Mouse (Mus musculus): ENCODE results near the gene Tcf19.
"Not testable (repeated sequence)": the region's sequence is repeated elsewhere in the genome, so short reads cannot be mapped to it uniquely, and the experiment has no call there.

Tcf19 gene

GRCm38 (mm10) chr17:35532901-35533300, 16.3 kb upstream of the Tcf19 start, which contains the start of gene Psors1c2:
Gene Psors1c2, plus strand, starts transcription at chr17:35533201.
- no peak for DNase-seq (ENCODE audit: low read depth, low spot score)

- no peak for DNase-seq (ENCODE audit: low read depth, low spot score)
These were observed 15.7 kb upstream of the Tcf19 start for GRCm38 (mm10) chr17:35532360-35532759.

- DNase-seq (ENCODE audit: low read depth, low spot score): no peak
These were observed 10.0 kb upstream of the Tcf19 start for GRCm38 (mm10) chr17:35526644-35527043.

GRCm38 (mm10) chr17:35524354-35524753, 7.7 kb upstream of the Tcf19 start:
- DNase-seq (ENCODE audit: low read depth, low spot score): no peak

- no peak for DNase-seq (ENCODE audit: low read depth, low spot score)
These were observed 902 bp upstream of the Tcf19 start for GRCm38 (mm10) chr17:35517526-35517925.

- no peak for DNase-seq (ENCODE audit: low read depth, low spot score)
These were observed 548 bp downstream of the Tcf19 start for GRCm38 (mm10) chr17:35515911-35516640.

GRCm38 (mm10) chr17:35514756-35515155, 1.9 kb downstream of the Tcf19 start:
- no peak for DNase-seq (ENCODE audit: low read depth, low spot score)

- peak; percentile 11 for DNase-seq (ENCODE audit: low read depth, low spot score)
These were observed 2.7 kb downstream of the Tcf19 start for GRCm38 (mm10) chr17:35513886-35514285.

- DNase-seq (ENCODE audit: low read depth, low spot score): no peak
These were observed 3.6 kb downstream of the Tcf19 start for GRCm38 (mm10) chr17:35512916-35513626.

GRCm38 (mm10) chr17:35509284-35509683, 7.3 kb downstream of the Tcf19 start:
- DNase-seq (ENCODE audit: low read depth, low spot score): no peak

GRCm38 (mm10) chr17:35508279-35508678, 8.3 kb downstream of the Tcf19 start:
- not testable (repeated sequence) for DNase-seq (ENCODE audit: low read depth, low spot score)

GRCm38 (mm10) chr17:35507556-35508260, 8.9 kb downstream of the Tcf19 start:
- no peak for DNase-seq (ENCODE audit: low read depth, low spot score)

GRCm38 (mm10) chr17:35506881-35507280, 9.7 kb downstream of the Tcf19 start:
- DNase-seq (ENCODE audit: low read depth, low spot score): no peak

GRCm38 (mm10) chr17:35505776-35506175, 10.8 kb downstream of the Tcf19 start, which contains the start of gene Pou5f1:
Gene Pou5f1, plus strand, starts transcription at chr17:35506018.
- DNase-seq (ENCODE audit: low read depth, low spot score): no peak

GRCm38 (mm10) chr17:35504628-35505481, 11.8 kb downstream of the Tcf19 start:
- DNase-seq (ENCODE audit: low read depth, low spot score): no peak

- no peak for DNase-seq (ENCODE audit: low read depth, low spot score)
These were observed 12.8 kb downstream of the Tcf19 start for GRCm38 (mm10) chr17:35503849-35504248.

GRCm38 (mm10) chr17:35502762-35503161, 13.9 kb downstream of the Tcf19 start:
- DNase-seq (ENCODE audit: low read depth, low spot score): no peak

GRCm38 (mm10) chr17:35502226-35502625, 14.4 kb downstream of the Tcf19 start:
- DNase-seq (ENCODE audit: low read depth, low spot score): no peak

- no peak for DNase-seq (ENCODE audit: low read depth, low spot score)
These were observed 19.5 kb downstream of the Tcf19 start for GRCm38 (mm10) chr17:35497124-35497523.

- DNase-seq (ENCODE audit: low read depth, low spot score): no peak
These were observed 26.3 kb downstream of the Tcf19 start for GRCm38 (mm10) chr17:35490320-35490719.

GRCm38 (mm10) chr17:35488041-35488440, 28.6 kb downstream of the Tcf19 start:
- DNase-seq (ENCODE audit: low read depth, low spot score): no peak
